Mouse (Mus musculus) spleen, adult 2 months (tissue): Measurements from ENCODE around the gene Marc2. TPM values are rescaled to one million over a fixed set of nuclear protein-coding genes. Genes with fewer than 3 reads are reported as not detected.

Experiments used
- DNase-seq, 2 experiments: peaks; one replicate each; pipeline versions ENCODE4 v3.0.0 to v3.0.0-alpha.2; 2012 to 2021; ENCODE audit warnings: low spot score in 2 of 2, low read depth in 1 of 2
- H3K27ac ChIP-seq: fragments of 200-500 bp; 2 replicates; pipeline ENCODE4 v1.5.1; 2012; ENCODE audit warnings: low read length, inconsistent platforms; ENCODE audit not compliant: insufficient read depth
- H3K27me3 ChIP-seq: fragments of 200-500 bp; 2 replicates; pipeline ENCODE4 v1.6.1; 2012; ENCODE audit warnings: mild to moderate bottlenecking, moderate library complexity, low read length, inconsistent platforms; ENCODE audit not compliant: control insufficient read depth, insufficient read depth
- H3K36me3 ChIP-seq: fragments of 200-500 bp; 2 replicates; pipeline ENCODE4 v1.6.1; 2012; ENCODE audit warnings: mild to moderate bottlenecking, low read length, inconsistent platforms; ENCODE audit not compliant: control insufficient read depth, insufficient read depth
- H3K4me1 ChIP-seq: fragments of 200-500 bp; 2 replicates; pipeline ENCODE4 v1.6.1; 2011; ENCODE audit warnings: inconsistent platforms; ENCODE audit not compliant: control insufficient read depth, insufficient read depth, insufficient read length
- H3K4me3 ChIP-seq: fragments of 200-500 bp; 2 replicates; pipeline ENCODE4 v1.5.1; 2011; ENCODE audit warnings: mild to moderate bottlenecking, inconsistent platforms; ENCODE audit not compliant: insufficient read depth, insufficient read length; ENCODE audit errors: extremely low read depth
- CTCF ChIP-seq: fragments of 200-500 bp; IDR thresholded peaks from 2 replicates; pipeline ENCODE4 v1.5.1; 2011; ENCODE audit warnings: mild to moderate bottlenecking, inconsistent platforms; ENCODE audit not compliant: insufficient read depth, insufficient read length, insufficient replicate concordance; ENCODE audit errors: extremely low read depth
- POLR2A ChIP-seq: fragments of 200-500 bp; IDR thresholded peaks from 2 replicates; pipeline ENCODE4 v1.6.1; 2011; ENCODE audit warnings: low read depth, low read length, inconsistent platforms
- WGBS: fragments of 180-500 bp; shearing (Covaris S2); methylation state at CpG from one replicate; pipeline ENCODE4 v1.1.7; 2018; 5-methylcytosine and 5-hydroxymethylcytosine counted together
- polyA plus RNA-seq: library from polyadenylated mRNA; depleted of rRNA; stranded (reverse); fragments of >200 nt; gene quantifications from 2 replicates; pipeline ENCODE4 v1.2.3, GENCODE M21; 2012

Marc2 gene
- polyA plus RNA-seq, 1 experiment = 52.4 TPM

DNA sequence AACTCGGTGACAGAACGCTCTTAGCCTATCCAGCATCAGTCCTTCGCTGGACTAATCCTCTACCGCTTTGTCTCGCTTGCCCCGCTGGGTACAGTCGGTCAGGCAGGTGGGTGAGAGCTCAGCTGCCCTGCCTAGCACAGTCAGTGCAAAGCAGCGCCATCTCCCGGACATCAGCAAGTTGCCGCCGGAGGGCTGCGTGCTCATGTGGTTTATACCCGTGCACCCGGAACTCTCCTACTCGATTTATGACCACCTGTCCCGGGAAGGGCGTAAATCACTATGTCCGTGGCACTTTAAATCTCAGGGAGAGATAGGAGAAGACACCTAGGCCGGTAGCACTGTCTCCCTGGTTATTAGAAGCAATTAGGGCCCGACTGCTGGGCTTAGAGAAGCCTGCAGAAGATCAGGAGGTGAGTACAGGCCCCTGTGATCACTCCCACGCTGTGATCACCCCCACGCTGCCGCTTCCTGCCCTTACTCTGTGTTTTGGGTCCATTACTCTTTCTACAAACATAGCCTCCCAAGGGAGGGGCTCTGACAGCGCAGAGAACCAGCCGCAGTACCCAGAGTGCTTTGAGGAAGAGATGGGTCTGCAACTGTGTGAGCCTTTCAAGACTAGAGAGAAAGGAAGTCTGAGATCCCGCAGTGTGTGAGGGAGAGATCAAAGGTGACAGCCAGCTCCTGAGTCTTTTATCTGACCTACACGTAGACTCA lies 52.9 kb downstream of the Marc2 start:
- Histone ChIP-seq H3K4me1 (no peaks in the 10 kb centered on the region), H3K4me3 (peak overlapping the region; percentile 10; the same call in 1 of the 2 replicates), H3K36me3 (no peaks in the 10 kb centered on the region), H3K27ac (peak overlapping the region; percentile 78), H3K27me3 (no peaks in the 10 kb centered on the region)
- 7% methylated on average over 27 of the region's 27 CpGs for WGBS
- TF ChIP-seq POLR2A = no peak
- peak; percentile 84 for TF ChIP-seq CTCF
- DNase-seq = peak; percentile 70 to 86

DNA sequence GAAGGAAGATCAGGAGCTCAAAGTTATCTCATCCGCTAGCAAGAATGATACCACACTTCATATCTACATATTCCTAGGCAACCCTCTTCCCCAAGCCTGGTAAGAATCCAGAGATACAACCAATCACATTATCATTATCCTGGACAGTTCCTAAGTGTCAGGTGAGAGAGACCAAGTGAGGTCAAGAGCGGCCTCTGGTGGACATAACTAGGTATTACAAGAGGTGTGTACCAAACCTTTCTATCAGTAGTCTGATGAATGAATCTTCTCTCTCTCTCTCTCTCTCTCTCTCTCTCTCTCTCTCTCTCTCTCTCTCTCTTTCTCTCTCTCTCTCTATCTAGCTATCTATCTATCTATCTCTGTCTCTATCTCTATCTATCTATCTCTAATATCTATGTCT lies 55.1 kb downstream of the Marc2 start:
- Histone ChIP-seq H3K27me3 (no peaks in the 10 kb centered on the region), H3K4me1 (no peaks in the 10 kb centered on the region), H3K27ac (no peak overlapping the region), H3K4me3 (no peak overlapping the region), H3K36me3 (no peaks in the 10 kb centered on the region)
- WGBS = 18% methylated on average over 2 of the region's 2 CpGs
- DNase-seq = peak; percentile 39 to 46
- TF ChIP-seq POLR2A (no peak), CTCF (peak; percentile 27; the same call in 1 of the 2 replicates)

DNA sequence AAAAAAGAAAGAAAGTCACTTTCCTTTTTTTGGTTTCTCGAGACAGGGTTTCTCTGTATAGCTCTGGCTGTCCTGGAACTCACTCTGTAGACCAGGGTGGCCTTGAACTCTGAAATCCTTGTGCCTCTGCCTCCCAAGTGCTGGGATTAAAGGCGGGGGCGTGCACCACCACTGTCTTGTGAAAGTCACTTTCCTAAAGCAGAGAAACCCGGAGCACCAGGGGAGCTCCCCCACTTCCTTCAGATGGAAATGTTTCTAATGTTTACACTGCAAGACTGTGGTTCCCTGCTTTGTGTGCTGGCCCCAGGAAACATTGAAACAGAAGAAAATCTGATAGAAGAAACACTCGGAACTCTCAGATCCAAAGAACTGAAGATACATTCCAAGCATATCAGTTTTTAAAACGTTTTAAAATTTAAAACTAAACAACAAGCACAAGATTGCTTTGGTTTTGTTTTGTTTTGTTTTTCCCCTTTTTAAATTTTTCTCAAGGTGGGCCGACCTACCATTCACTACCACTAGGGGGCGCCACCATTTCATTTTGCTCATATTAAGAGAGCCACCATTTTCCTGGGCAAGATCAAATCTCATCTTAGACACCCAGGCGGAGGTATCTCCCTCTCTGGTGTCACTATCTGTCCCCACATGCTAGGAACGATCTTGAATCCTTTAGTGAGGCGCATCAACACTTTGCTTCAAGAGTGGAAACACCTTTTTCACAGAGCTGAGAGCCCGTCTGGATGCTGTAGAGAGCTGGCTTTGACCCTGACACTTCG lies 59.7 kb downstream of the Marc2 start:
- H3K36me3 ChIP-seq = no peaks in the 10 kb centered on the region
- no peak for DNase-seq
- no peak for TF ChIP-seq CTCF
- no peak for TF ChIP-seq POLR2A

DNA sequence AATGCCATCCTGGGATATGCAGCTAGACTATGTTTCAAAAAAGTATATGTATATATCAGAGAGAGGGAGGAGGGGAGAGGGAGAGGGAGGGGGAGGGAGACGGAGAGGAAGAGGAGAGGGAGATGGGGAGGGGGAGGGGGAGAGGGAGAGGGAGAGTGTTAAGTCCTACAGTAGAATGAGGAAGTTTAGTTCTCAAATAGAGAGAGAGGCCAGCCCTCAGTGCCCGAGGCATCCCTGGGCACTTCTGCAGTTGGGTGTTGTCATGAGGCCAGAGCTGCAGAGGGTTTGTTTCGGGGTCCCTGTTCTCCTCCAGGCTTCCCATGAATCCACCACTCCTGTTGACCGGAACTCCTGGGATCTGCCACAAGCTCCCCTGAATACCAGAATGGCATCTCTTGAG lies 62.6 kb downstream of the Marc2 start:
- no peaks in the 10 kb centered on the region for H3K36me3 ChIP-seq
- H3K4me1 ChIP-seq = no peaks in the 10 kb centered on the region
- no peak for DNase-seq
- TF ChIP-seq CTCF = no peak
- no peak for TF ChIP-seq POLR2A
- no peak overlapping the region for H3K4me3 ChIP-seq
- H3K27ac ChIP-seq = no peak overlapping the region
- 40% methylated on average over 4 of the region's 4 CpGs for WGBS
- no peaks in the 10 kb centered on the region for H3K27me3 ChIP-seq

More for the DNA sequence above, 59.7 kb downstream of the Marc2 start:
- Histone ChIP-seq H3K27me3 (no peaks in the 10 kb centered on the region), H3K4me1 (no peaks in the 10 kb centered on the region), H3K4me3 (no peak overlapping the region), H3K27ac (no peak overlapping the region)
- WGBS = 62% methylated on average over 13 of the region's 13 CpGs

DNA sequence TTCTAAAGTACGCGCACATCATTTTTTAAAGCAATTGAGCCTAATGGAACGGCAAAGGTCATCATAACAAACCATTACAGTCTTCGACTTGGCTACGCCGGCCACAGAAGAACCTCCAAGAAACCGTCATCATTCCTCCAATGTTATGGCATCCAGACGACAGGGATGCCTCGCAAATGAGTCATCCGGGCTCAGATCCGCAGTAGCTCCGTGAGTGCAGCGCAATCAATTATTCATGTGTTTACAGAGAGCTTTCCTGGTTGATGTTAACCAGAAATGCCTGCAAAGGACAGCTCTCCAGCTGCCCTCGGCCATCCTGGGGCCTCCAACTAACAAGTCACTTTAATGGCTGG lies 64.1 kb downstream of the Marc2 start:
- no peak for TF ChIP-seq CTCF
- no peak for TF ChIP-seq POLR2A
- H3K4me1 ChIP-seq = no peaks in the 10 kb centered on the region
- no peaks in the 10 kb centered on the region for H3K27me3 ChIP-seq
- H3K27ac ChIP-seq = no peak overlapping the region
- 87% methylated on average over 14 of the region's 14 CpGs for WGBS
- no peak overlapping the region for H3K4me3 ChIP-seq
- DNase-seq = no peak
- no peaks in the 10 kb centered on the region for H3K36me3 ChIP-seq

DNA sequence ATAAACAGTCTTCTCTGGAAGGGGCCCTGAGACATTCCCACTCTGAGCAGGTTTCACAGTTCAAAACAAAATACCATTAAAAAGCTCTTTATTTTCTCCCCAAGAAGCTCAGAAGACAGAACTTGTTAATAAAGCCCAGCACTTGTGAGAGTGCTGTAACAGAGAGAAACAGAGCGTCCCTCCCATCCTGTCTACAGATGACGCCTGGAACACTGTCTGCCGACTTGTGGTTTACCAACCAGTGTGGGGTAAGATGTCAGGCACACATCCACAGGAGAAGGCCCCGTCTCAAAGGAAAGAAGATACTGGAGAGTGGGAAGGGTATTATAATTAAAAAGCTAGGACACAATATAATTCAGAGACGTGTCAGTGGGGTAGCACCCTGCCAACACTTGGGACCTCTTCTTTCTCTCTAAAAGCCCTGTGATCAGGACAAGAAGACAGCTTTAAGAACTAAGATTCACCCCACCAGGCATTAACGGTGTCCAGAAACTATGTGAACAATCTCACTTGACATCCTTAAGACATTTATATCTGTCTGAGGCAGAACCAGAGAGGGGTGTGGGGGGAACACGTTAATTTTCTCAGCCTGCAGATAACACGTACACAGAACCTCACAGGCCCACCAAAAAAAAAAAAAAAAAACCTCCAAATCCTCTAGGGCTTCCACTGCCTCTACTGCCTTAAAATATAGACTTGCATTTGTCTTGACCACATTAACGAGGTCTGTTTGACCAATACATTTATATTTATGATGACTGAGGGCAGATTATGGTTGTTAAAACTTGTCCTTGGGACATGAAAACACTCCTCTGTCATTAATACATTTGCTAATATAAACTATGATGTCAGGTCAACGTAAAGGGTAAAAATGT lies 64.7 kb downstream of the Marc2 start:
- no peak for DNase-seq
- no peak overlapping the region for H3K27ac ChIP-seq
- no peak overlapping the region for H3K4me3 ChIP-seq
- H3K36me3 ChIP-seq = no peaks in the 10 kb centered on the region
- WGBS = 53% methylated on average over 10 of the region's 10 CpGs
- TF ChIP-seq POLR2A = no peak
- no peaks in the 10 kb centered on the region for H3K27me3 ChIP-seq
- H3K4me1 ChIP-seq = no peaks in the 10 kb centered on the region
